Mouse (Mus musculus) activated CD4-positive, CD25-positive, alpha-beta regulatory T cell, adult 4 months (primary cell): ENCODE measurements around the gene Brcc3. TPM values are rescaled to one million over a fixed set of nuclear protein-coding genes. Genes with fewer than 3 reads are reported as not detected.
"Not testable (repeated sequence)": the region's sequence is repeated elsewhere in the genome, so short reads cannot be mapped to it uniquely, and the experiment has no call there.

ENCODE experiments used
- ATAC-seq: one replicate; pipeline ENCODE4 v1.8.0; 2017
- polyA plus RNA-seq, 2 experiments: library from polyadenylated mRNA; unstranded; fragments of 100-300 nt; shearing (Covaris generic); gene quantifications; one replicate each; pipeline ENCODE4 v1.2.1; 2017

The Brcc3 gene
- polyA plus RNA-seq = 10 to 100 TPM; 58.3 to 60.1 TPM

DNA sequence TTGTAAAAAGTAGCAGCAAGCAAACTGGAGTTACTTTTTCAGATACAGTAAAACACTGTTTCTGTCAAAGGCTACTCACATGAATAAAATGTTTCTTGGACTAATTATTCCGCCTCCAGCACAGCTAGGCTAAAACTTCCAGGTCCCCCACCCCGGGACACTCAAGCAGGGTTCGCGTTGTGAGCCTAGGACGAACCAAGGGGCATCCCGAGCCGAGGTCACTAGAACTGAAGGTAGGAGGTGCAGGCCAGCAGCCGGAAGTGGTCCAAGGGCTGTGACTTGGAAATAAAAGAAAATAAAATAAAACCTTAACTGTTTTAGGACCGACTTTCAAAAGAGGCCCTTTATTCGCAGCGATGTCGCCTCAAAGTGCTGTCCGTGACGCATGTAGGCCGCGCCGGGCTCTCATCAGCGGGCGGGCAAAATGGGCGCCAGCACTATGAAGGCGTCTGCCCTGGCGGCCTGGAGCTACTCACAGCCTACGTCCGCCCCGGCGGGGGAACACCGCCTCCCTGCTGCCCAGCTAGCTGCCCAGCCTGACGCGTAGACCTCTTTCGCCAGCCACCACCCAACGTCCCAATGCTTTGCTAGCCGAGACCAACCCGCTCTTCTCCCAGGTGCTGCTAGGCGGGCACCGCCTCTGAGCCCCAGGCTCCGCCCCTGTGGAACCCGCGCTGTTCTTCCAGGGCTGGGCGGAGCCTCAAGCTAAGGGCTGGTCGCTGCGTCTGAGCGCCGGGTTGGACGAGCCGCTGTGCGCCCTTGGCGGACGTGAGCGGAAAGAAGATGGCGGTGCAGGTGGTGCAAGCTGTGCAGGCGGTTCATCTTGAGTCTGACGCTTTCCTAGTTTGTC lies at the start of gene Brcc3, which contains the start of the genes Cmc4 and Mtcp1:
TSS of gene Brcc3 (plus strand) at position 693 of the 850 bp plus-strand sequence.
TSS of gene Cmc4 (minus strand) at position 649 of the 850 bp plus-strand sequence.
TSS of gene Mtcp1 (minus strand) at position 653 of the 850 bp plus-strand sequence.
- ATAC-seq = peak; percentile 97

DNA sequence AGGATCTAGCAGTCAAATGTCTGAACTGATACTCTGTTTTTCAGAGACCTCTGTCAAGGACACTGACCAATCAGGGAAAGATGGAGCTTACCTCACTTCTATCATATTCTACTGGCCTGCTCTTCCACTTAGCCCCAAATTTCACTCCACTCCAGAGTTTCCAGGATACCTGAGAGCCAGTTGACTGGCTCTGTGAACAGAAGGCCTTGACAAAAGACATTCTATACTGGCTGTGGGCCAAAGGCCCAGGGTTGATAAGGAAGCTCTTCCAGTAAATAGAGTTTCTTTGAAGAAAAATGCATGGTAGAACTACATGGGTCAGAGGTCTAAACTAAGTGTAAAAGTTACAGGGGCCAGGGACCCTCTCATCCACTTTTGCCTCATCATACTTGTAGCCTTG lies 46.2 kb upstream of the Brcc3 start:
- ATAC-seq = no peak

DNA sequence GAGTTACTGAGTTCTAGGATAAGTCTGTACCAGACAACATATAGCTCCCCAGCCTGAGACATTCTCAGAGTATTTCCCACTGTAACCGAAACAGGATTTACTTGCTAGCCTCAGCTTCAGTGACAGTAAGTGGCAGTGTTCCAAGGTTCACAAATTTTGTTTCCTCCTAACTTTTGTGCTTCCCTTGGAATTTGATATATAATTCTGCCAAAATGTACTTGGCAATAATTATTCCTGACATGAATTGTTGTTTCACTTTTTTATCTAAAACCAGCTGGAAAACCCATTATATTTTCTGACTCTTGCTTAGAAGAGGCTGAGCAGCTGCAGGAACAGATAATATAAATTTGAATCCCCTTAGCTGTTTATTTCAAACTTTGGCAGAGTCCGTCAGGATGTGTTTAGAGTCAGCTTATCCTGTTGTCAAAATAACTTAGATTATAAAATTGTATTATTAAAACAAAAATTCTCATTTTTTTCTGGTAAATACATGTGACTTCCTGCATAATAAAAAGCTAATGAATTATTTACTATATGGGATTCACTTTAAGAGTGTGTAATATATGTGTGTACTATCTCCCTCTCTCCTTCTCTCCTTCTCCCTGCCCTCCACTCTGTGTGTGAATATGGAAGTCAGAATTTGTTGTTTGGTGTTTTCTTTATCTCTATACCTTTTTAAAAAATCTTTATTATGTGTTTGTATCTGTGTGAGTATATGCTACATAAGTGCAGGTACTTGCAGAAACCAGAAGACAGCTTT lies 43.6 kb upstream of the Brcc3 start:
- ATAC-seq = no peak

DNA sequence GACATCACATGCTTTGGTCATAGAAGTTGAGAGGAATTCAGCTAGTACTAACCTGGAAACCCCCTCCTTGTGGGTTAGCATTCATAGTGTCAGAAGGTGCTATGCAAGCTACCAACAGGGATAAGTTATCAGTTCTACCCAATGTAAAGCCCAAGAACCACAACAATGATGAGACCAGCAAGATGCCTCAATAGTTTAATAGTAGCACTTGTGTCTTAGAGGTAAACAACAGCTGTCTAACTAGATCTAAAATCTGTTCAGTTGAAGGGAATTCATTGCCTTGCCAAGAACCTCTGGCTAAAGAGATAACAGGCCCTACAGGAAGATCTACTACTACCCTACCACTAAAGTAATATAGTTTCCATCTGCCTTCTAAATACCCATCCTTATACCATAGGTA lies 39.6 kb upstream of the Brcc3 start:
- ATAC-seq = no peak

DNA sequence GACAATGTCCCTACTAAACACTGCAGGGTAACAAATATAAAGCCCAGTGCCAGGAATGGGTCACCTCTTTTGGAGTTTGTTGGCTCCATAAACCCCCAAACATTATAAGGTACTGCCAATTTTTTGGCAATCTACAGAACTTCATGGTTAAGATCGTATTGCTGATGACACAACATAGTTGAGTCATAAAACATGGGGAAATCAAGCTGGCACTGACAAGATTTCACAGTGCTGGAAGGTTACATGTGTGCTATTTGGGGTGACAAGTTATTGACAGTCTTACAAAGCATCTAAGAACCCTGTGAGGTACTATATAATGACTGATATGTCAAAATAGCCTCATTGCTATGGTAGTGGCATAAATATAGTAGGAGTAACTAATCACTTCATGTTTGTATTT lies 35.3 kb upstream of the Brcc3 start:
- ATAC-seq = no peak

DNA sequence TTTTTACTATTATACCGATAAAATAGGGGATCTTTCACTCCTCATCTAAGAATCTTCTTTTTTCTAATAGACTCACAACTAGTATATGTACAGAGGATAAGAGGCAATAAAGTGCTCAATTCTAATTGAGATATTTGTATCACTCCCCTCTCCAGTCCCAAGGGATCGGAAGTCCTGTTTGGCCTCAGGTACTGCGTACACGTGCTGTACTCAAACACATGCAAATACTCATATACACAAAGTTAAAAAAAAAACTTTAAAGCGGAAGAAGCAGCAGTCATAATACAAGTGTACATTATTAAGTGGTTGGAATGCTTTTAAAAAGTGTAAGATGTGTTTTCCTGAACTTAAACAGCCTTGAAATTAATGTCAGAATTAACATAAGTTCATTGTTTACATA lies 34.7 kb upstream of the Brcc3 start:
- ATAC-seq = peak; percentile 24

DNA sequence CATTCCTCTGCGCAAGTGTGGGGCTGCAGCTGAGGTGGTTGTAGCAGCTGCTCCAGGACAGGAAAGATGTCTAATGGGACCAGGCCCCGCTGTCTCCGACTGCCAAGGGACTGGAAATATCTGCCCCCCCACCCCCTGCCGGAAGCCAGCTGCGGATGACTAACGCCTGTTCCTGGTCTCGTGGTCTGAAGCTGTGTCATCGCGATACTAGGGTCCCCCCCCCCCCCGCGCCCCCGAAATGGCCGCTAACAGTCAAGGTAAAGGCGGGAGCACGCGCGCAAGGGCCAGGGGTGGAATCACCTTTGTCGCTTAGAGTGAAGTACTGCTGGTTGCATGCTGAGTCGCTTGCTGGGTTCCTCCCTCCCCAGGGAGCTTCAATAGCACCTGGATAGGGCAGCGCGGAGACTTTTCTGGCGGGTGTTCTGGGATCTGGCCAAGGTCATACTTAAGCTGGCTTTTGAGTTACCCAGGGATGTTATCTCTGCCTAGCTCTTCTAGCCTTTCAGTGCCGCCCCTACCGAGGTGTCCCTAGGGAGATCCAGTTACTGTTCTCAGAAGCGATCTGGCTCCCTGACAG lies 34.1 kb upstream of the Brcc3 start, which contains the start of the genes Fundc2 and F8:
TSS of gene Fundc2 (plus strand) at position 205 of the 577 bp plus-strand sequence.
TSS of gene F8 (minus strand) at position 421 of the 577 bp plus-strand sequence.
- peak; percentile 98 for ATAC-seq

DNA sequence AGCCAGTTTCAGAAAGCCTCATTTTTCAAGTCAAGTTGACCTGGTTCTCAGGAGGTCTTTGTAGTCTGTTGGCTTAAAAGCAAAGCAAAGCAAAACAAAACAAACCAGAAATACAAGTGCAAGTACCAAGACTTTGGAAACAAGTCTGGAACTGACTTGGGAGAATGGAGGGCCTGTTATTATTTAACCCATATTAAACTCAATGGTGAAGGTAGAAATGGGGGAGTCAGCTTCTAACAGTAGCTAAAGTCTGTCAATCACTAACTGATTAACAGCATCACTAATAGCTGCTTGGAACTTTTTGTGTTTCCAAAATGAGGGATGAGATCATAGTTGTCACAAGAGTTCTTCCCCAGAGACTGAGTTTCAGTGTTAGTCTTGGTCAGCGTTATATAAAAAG lies 17.0 kb upstream of the Brcc3 start:
- ATAC-seq = no peak

DNA sequence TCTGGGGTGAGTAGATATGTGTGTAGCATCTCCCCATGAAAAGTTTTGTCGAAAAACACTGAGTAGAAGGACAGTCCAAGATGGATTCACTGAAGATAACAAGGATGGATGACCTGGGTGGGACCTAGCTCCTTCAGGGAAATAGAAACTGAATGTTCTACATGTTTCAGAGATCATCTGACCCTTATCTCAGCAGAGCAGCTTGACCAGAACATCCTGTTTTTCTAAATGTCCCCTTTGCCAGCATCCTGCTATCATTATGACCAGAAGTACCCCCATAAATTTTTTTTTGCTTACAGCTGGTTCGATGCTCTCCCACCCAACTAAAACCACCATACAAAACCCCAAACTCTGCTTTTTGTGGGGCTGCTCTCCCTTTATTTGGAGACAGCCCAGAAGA lies 13.8 kb upstream of the Brcc3 start:
- no peak for ATAC-seq

DNA sequence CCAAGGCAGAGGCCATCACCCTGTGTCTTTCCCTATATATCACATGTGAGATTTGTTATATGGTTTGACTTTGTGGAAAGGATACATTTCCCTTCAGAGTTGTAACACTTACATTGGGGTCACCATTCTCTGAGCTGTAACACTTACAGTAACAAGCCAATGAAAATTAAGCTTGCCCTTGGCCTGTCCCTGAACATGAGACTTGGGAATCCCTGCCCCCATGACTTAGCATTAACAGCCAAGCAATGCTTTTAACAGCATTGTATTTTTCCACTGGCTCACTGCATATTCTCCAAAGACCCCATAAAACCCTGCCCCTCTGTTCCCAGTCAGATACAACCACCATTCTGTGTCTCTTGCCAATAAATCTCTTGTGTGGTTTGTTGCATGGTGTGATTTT lies 13.1 kb upstream of the Brcc3 start:
- ATAC-seq = no peak

DNA sequence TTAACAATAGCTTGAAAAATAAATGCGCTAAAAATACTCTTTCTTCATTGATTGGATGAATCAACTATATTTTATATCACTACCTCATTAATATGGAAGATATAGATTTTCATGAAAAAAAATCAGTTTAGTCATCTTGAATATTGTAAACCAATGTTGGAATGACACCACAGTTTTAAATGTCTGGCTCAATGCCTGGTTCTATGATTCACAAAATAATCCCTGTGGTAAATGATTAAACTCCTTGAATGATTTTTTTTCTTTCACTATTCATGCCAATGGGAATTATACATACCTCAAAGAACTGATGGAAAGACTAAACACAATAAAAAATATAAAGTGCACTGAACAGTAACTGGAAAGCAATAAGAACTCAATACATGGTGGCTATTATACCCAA lies 6.7 kb upstream of the Brcc3 start:
- ATAC-seq = no peak

DNA sequence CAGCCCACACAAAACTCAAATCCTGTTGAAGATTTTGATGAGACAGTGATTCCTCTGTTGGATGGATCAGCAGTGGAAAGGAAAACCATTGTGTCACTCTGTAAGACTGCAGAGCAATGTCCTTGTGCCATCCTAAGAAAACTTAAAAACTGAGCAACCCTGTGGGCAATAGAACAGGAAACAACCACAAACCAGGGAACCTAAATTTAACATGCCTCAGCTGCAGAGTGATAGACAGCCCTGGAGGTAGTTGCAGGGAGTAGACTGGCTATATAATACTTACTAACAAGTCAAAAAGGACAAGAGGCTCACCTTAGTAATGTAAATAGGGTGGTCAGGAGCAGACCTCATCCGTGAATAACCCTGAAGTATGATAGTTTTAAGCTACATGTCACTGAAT lies 38.2 kb downstream of the Brcc3 start:
- ATAC-seq = no peak

DNA sequence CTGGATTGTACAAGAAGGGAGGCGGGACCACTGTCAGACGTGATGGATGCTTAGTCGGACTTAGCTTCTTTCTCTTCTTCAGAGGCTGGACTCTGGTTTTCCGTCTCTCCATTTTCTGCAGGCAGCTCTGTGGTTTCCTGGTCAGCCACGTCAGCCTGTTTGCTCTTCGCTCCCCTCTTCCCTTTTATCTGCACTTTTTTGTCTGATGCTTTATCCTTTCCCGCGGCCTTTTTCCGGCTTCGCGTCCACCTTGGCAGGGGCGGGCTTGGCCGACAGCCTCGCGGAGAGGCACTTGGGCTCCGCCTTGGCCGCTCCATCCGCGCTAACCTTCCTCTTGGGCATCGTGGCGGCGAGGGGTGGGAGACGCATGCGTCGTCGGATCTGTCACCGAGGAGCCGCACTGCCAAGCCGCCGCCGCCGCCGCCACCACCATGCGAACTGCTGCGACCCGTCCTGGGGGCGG lies 58.8 kb downstream of the Brcc3 start:
- not testable (repeated sequence) for ATAC-seq

DNA sequence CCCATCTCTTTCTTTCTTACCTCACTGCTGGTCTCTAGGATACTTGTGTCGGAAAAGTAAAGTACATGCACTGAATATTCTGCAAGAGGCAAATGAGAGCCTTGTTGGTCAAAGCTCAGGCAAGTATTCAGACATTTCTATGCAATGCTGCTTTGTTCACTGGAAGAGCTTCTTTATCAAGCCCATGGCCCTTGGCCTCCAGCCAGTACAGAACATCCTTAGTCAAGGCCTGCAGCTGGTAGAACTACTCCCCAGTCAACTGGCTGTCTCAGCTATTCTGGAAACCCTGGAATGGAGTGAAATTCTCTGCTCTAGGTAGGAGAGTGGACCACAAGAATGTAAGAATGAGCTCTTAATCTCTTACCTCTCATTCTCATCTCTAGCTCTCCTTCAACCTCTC lies 73.5 kb downstream of the Brcc3 start:
- no peak for ATAC-seq

Other genes with a start within 250 kb of the Brcc3 start
- gene Fundc2, start 34.2 kb upstream of the Brcc3 start, polyA plus RNA-seq = 100 to 1,000 TPM in 1 of 2 experiments, 10 to 100 TPM in 1; 81.2 to 141 TPM
- gene F8, start 34.0 kb upstream of the Brcc3 start, polyA plus RNA-seq = 1 to 10 TPM in 1 of 2 experiments, under 1 TPM in 1; 0.86 to 1.1 TPM
- 10 to 100 TPM; 20.7 to 23.5 TPM for gene Cmc4, start within 50 bp of the Brcc3 start, polyA plus RNA-seq
- 1 to 10 TPM; 8.4 to 8.8 TPM for gene Mtcp1, start within 50 bp of the Brcc3 start, polyA plus RNA-seq
- 100 to 1,000 TPM; 134 to 147 TPM for gene Vbp1, start 97.7 kb downstream of the Brcc3 start, polyA plus RNA-seq
- 1 to 10 TPM; 2.0 to 2.5 TPM for gene Rab39b, start 161.6 kb downstream of the Brcc3 start, polyA plus RNA-seq